Mouse (Mus musculus) embryonic facial prominence, embryonic 14.5 days (tissue): ENCODE results near the gene Pagr1b. TPM values are rescaled to one million over a fixed set of nuclear protein-coding genes. Genes with fewer than 3 reads are reported as not detected.

Experiments used
- ATAC-seq: fragments of 200-750 bp; cut with Nextera tagmentation; 2 replicates; pipeline ENCODE4 v1.8.0; 2017; ENCODE audit warnings: low read depth, moderate number of reproducible peaks, moderate TSS enrichment
- DNase-seq: peaks from one replicate; pipeline ENCODE4 v3.0.0-alpha.2; 2015; ENCODE audit warnings: low spot score
- H3K27ac ChIP-seq: fragments of 300-500 bp; sonication (generic); replicated peaks from 2 replicates; pipeline ENCODE4 v1.5.1; 2014; ENCODE audit warnings: low read depth, mild to moderate bottlenecking, low read length, moderate library complexity
- H3K27me3 ChIP-seq: fragments of 300-500 bp; sonication (generic); replicated peaks from 2 replicates; pipeline ENCODE4 v1.6.1; 2014; ENCODE audit warnings: low read length; ENCODE audit not compliant: control insufficient read depth, insufficient read depth
- H3K36me3 ChIP-seq: fragments of 300-500 bp; sonication (generic); 2 replicates; pipeline ENCODE4 v1.6.1; 2014; ENCODE audit warnings: low read length, mixed read lengths; ENCODE audit not compliant: control insufficient read depth, insufficient read depth
- H3K4me1 ChIP-seq: fragments of 300-500 bp; sonication (generic); 2 replicates; pipeline ENCODE4 v1.6.1; 2014; ENCODE audit warnings: antibody characterized with exemption, low read length; ENCODE audit not compliant: control insufficient read depth, insufficient read depth
- H3K4me2 ChIP-seq: fragments of 300-500 bp; sonication (generic); 2 replicates; pipeline ENCODE4 v1.6.1; 2014; ENCODE audit warnings: low read depth, mild to moderate bottlenecking, low read length, moderate library complexity, mixed read lengths
- H3K4me3 ChIP-seq: fragments of 300-500 bp; sonication (generic); 2 replicates; pipeline ENCODE4 v1.5.1; 2014; ENCODE audit warnings: low read depth, mild to moderate bottlenecking, low read length
- H3K9ac ChIP-seq: fragments of 300-500 bp; sonication (generic); 2 replicates; pipeline ENCODE4 v1.6.1; 2014; ENCODE audit warnings: low read depth, mild to moderate bottlenecking, low read length, moderate library complexity, mixed read lengths
- H3K9me3 ChIP-seq: fragments of 300-500 bp; sonication (generic); 2 replicates; pipeline ENCODE4 v1.6.1; 2016; ENCODE audit warnings: low read length; ENCODE audit not compliant: control insufficient read depth
- WGBS: fragments of 180-500 bp; shearing (Covaris S2); extraction: QIAGEN DNeasy Blood & Tissue Kit; methylation state at CpG from one replicate; pipeline ENCODE4 v1.1.7; 2014; 5-methylcytosine and 5-hydroxymethylcytosine counted together
- polyA plus RNA-seq: library from polyadenylated mRNA; unstranded; fragments of >200 nt; fragmentation: Nextera tagmentation; extraction: Ambion mirVana; gene quantifications from 2 replicates; pipeline ENCODE4 v1.2.1, GENCODE M21; 2014

The Pagr1b gene
- polyA plus RNA-seq, 1 experiment from 2014 or later, result not detected

GRCm38 (mm10) chr7:126996449-126996848, 19.8 kb downstream of the Pagr1b start:
- no peak for ATAC-seq
- Histone ChIP-seq H3K9ac (no peak overlapping the region), H3K4me1 (no peaks in the 10 kb centered on the region), H3K4me3 (no peak overlapping the region), H3K36me3 (no peaks in the 10 kb centered on the region), H3K9me3 (0 out of 2 replicates have a peak, but pooled peaks cover 5% of the 10 kb centered on the region), H3K27ac (no peak overlapping the region), H3K4me2 (no peak overlapping the region), H3K27me3 (no peaks in the 10 kb centered on the region)
- DNase-seq, result no peak
- WGBS, result 78% methylated on average over 4 of the region's 4 CpGs

DNA sequence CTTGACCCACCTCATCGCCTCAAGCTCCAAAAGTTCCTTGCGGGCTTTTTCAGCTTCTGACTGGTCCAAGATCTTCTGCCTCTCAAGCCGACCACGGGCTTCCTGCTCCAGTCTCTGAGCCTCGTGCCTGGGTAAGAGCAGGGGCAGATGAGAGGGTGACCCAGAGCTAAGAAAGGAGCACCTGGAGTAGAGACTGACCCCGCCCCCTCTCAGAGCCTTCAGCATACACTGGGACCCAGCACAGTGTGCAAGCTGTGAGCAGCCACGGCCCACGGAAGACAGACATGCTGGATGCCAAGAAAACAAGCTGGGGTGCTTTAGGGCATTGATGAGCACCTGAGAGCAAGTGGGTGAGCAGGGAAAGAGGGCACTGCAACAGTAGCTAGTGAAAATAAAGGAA, 27.5 kb downstream of the Pagr1b start:
- Histone ChIP-seq H3K27ac (no peak overlapping the region), H3K4me1 (no peaks in the 10 kb centered on the region), H3K4me3 (no peak overlapping the region), H3K4me2 (no peak overlapping the region), H3K9ac (no peak overlapping the region), H3K27me3 (no peaks in the 10 kb centered on the region), H3K36me3 (no peaks in the 10 kb centered on the region), H3K9me3 (no peaks in the 10 kb centered on the region)
- ATAC-seq, result no peak
- DNase-seq, result no peak
- WGBS, result 60% methylated on average over 8 of the region's 8 CpGs

DNA sequence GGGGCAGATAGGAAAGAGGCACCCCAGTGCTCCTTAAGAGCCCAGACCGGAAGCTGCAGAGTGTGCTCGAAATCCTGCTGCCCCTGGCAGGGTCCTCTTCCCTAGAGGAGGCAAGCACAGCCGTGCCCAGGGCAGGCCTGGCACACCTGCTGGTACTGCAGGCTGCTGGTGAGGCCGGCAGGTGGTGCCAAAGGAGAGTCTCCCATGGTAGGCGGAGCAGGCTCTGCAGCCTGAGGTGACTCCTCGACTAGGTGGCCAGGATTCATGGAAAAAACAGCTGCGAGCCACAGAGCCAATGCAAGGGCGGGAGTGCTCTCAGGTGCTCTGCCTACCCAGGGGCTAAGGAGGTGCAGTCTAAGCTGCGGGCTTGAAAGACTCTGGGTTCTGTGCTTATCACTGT, 30.0 kb downstream of the Pagr1b start:
- Histone ChIP-seq H3K27ac (no peak overlapping the region), H3K9ac (no peak overlapping the region), H3K27me3 (no peaks in the 10 kb centered on the region), H3K36me3 (no peaks in the 10 kb centered on the region), H3K4me1 (no peaks in the 10 kb centered on the region), H3K4me2 (no peak overlapping the region), H3K4me3 (no peak overlapping the region), H3K9me3 (no peaks in the 10 kb centered on the region)
- ATAC-seq (peak; percentile 64; the same call in 1 of the 2 replicates), DNase-seq (peak; percentile 35)
- WGBS, result 34% methylated on average over 9 of the region's 9 CpGs

DNA sequence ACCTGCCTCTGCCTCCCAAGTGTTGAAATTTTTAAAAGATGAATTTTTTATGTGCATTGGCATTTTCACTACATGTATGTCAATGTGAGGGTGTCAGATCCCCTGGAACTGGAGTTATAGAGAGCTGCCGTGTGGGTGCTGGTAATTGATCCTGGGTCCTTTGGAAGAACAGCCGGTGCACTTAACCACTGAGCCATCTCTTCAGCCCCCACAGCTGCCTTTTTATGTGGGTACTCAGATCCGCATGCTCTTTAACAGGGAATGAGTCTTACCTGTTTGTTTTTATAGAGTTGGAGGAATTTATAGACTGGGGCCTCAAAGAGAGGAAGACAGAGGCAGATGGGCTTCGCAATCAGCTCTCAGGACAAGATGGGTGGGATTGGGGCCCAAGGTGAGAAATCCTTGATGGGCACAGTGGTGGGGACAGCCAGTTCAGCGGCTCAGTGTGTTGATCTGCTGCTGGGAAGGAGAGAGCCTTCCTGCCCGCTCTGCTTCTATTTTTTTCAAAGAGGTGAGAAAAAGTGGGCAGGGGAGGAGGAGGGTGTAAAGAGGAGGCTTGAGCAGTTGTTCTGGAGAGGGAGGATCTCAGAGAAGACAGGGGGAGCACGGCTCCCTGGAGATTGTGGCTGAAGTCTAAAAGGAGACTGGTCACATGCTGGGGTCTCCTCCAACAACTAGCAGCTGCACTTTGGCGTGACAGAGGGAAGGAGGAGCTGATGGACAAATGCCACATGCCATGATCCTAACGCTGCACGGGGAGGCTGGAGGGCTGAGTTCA, 31.4 kb downstream of the Pagr1b start:
- Histone ChIP-seq H3K36me3 (peaks cover 10% of the 10 kb centered on the region), H3K9ac (no peak overlapping the region), H3K4me1 (no peaks in the 10 kb centered on the region), H3K4me2 (no peak overlapping the region), H3K27me3 (no peaks in the 10 kb centered on the region), H3K27ac (no peak overlapping the region), H3K9me3 (no peaks in the 10 kb centered on the region), H3K4me3 (no peak overlapping the region)
- ATAC-seq (peak; percentile 38; the same call in 1 of the 2 replicates), DNase-seq (peak; percentile 23)
- 64% methylated on average over 10 of the region's 10 CpGs for WGBS

GRCm38 (mm10) chr7:126983113-126983512, 33.2 kb downstream of the Pagr1b start:
- no peaks in the 10 kb centered on the region for H3K27me3 ChIP-seq
- no peak overlapping the region for H3K4me2 ChIP-seq
- 77% methylated on average over 7 of the region's 7 CpGs for WGBS
- DNase-seq (no peak), ATAC-seq (no peak)
- H3K36me3 ChIP-seq, result peaks cover 27% of the 10 kb centered on the region
- H3K4me1 ChIP-seq, result no peaks in the 10 kb centered on the region
- H3K9ac ChIP-seq, result no peak overlapping the region
- no peak overlapping the region for H3K4me3 ChIP-seq
- no peak overlapping the region for H3K27ac ChIP-seq
- no peaks in the 10 kb centered on the region for H3K9me3 ChIP-seq

DNA sequence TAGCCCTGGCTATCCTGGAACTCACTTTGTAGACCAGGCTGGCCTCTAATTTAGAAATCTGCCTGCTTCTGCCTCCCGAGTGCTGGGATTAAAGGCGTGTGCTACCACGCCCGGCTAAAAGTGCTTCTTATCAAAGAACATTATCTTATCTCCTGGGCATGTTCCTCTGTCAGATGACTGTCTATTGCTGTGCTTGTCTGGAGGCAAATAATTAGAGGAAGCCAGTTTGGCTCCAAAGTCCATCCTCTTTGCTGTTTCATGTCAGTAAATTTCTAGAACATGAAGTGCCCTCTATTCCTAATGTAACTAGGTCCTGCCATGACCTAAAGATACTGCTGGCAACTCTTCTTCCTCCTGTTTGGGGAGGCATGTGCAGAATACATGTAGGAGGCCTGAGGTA, 34.2 kb downstream of the Pagr1b start:
- no peak overlapping the region for H3K27ac ChIP-seq
- no peaks in the 10 kb centered on the region for H3K27me3 ChIP-seq
- no peak overlapping the region for H3K9ac ChIP-seq
- no peak overlapping the region for H3K4me2 ChIP-seq
- peaks cover 31% of the 10 kb centered on the region for H3K36me3 ChIP-seq
- ATAC-seq, result no peak
- 90% methylated on average over 4 of the region's 4 CpGs for WGBS
- no peak for DNase-seq
- no peak overlapping the region for H3K4me3 ChIP-seq
- H3K4me1 ChIP-seq, result peaks cover 6% of the 10 kb centered on the region
- H3K9me3 ChIP-seq, result no peaks in the 10 kb centered on the region

GRCm38 (mm10) chr7:126981601-126982000, 34.7 kb downstream of the Pagr1b start:
- ATAC-seq (no peak), DNase-seq (no peak)
- Histone ChIP-seq H3K4me1 (peaks cover 8% of the 10 kb centered on the region), H3K9me3 (no peaks in the 10 kb centered on the region), H3K36me3 (peaks cover 31% of the 10 kb centered on the region), H3K4me2 (no peak overlapping the region), H3K27me3 (no peaks in the 10 kb centered on the region), H3K4me3 (no peak overlapping the region), H3K9ac (no peak overlapping the region), H3K27ac (no peak overlapping the region)
- WGBS, result 91% methylated on average over 2 of the region's 2 CpGs

- ATAC-seq (no peak), DNase-seq (no peak)
- WGBS, result 87% methylated on average over 6 of the region's 6 CpGs
- peaks cover 31% of the 10 kb centered on the region for H3K36me3 ChIP-seq
- no peak overlapping the region for H3K4me2 ChIP-seq
- H3K27ac ChIP-seq, result no peak overlapping the region
- no peak overlapping the region for H3K9ac ChIP-seq
- H3K9me3 ChIP-seq, result no peaks in the 10 kb centered on the region
- no peak overlapping the region for H3K4me3 ChIP-seq
- no peaks in the 10 kb centered on the region for H3K27me3 ChIP-seq
- H3K4me1 ChIP-seq, result peaks cover 8% of the 10 kb centered on the region
Observed at GRCm38 (mm10) chr7:126978841-126979240, 37.4 kb downstream of the Pagr1b start.

- Histone ChIP-seq H3K4me1 (peaks cover 8% of the 10 kb centered on the region), H3K9me3 (no peaks in the 10 kb centered on the region), H3K4me2 (peak overlapping the region; percentile 88), H3K36me3 (peaks cover 31% of the 10 kb centered on the region), H3K27me3 (no peaks in the 10 kb centered on the region), H3K9ac (peak overlapping the region; percentile 89), H3K4me3 (peak overlapping the region; percentile 78), H3K27ac (no peak overlapping the region; the same call in 1 of the 2 replicates)
- ATAC-seq (no peak), DNase-seq (no peak)
- 26% methylated on average over 14 of the region's 14 CpGs for WGBS
Observed at GRCm38 (mm10) chr7:126976878-126977459, 39.3 kb downstream of the Pagr1b start.
